Mouse (Mus musculus) hindbrain, postnatal 0 days (tissue): ENCODE results near the gene Tulp2. TPM values are rescaled to one million over a fixed set of nuclear protein-coding genes. Genes with fewer than 3 reads are reported as not detected.

ENCODE experiments used
- ATAC-seq: fragments of 200-750 bp; cut with Nextera tagmentation; 2 replicates; pipeline ENCODE4 v1.8.0; 2017; ENCODE audit warnings: mild to moderate bottlenecking, moderate TSS enrichment, moderate library complexity
- DNase-seq: peaks from one replicate; pipeline ENCODE4 v3.0.0-alpha.2; 2015; ENCODE audit warnings: low spot score
- H3K27ac ChIP-seq: fragments of 300-500 bp; sonication (generic); 2 replicates; pipeline ENCODE4 v1.5.1; 2014; ENCODE audit warnings: mild to moderate bottlenecking
- H3K27me3 ChIP-seq: fragments of 300-500 bp; sonication (generic); 2 replicates; pipeline ENCODE4 v1.6.1; 2014; ENCODE audit warnings: low read length, mixed read lengths; ENCODE audit not compliant: insufficient read depth
- H3K36me3 ChIP-seq: fragments of 300-500 bp; sonication (generic); 2 replicates; pipeline ENCODE4 v1.6.1; 2014; ENCODE audit warnings: low read length, mixed read lengths; ENCODE audit not compliant: insufficient read depth
- H3K4me1 ChIP-seq: fragments of 300-500 bp; sonication (generic); 2 replicates; pipeline ENCODE4 v1.6.1; 2014; ENCODE audit warnings: antibody characterized with exemption, low read length, mixed read lengths; ENCODE audit not compliant: insufficient read depth
- H3K4me2 ChIP-seq: fragments of 300-500 bp; sonication (generic); 2 replicates; pipeline ENCODE4 v1.6.1; 2014; ENCODE audit warnings: low read depth, mild to moderate bottlenecking, low read length, moderate library complexity, mixed read lengths
- H3K4me3 ChIP-seq: fragments of 300-500 bp; sonication (generic); 2 replicates; pipeline ENCODE4 v1.5.1; 2014; ENCODE audit warnings: low read length
- H3K9ac ChIP-seq: fragments of 300-500 bp; sonication (generic); replicated peaks from 2 replicates; pipeline ENCODE4 v1.6.1; 2014; ENCODE audit warnings: mild to moderate bottlenecking, low read length, moderate library complexity, mixed read lengths
- H3K9me3 ChIP-seq: fragments of 300-500 bp; sonication (generic); 2 replicates; pipeline ENCODE4 v1.6.1; 2016; ENCODE audit warnings: low read length, mixed read lengths
- CTCF ChIP-seq: IDR thresholded peaks from 2 replicates; pipeline ENCODE4 v1.5.1; 2016; ENCODE audit warnings: antibody characterized with exemption, control low read depth, low read depth
- WGBS: fragments of 180-500 bp; shearing (Covaris S2); extraction: QIAGEN DNeasy Blood & Tissue Kit; methylation state at CpG from one replicate; pipeline ENCODE4 v1.1.7; 2014; 5-methylcytosine and 5-hydroxymethylcytosine counted together
- polyA plus RNA-seq: library from polyadenylated mRNA; unstranded; fragments of >200 nt; fragmentation: Nextera tagmentation; extraction: Ambion mirVana; gene quantifications from 2 replicates; pipeline ENCODE4 v1.2.1, GENCODE M21; 2015
- total RNA-seq: library from RNA; depleted of rRNA; stranded (reverse); fragments of >200 nt; gene quantifications from 2 replicates; pipeline ENCODE4 v1.2.3, GENCODE M21; 2014

The Tulp2 gene
- total and polyA plus RNA-seq, 2 experiments from 2014 or later = 0.21 TPM

DNA sequence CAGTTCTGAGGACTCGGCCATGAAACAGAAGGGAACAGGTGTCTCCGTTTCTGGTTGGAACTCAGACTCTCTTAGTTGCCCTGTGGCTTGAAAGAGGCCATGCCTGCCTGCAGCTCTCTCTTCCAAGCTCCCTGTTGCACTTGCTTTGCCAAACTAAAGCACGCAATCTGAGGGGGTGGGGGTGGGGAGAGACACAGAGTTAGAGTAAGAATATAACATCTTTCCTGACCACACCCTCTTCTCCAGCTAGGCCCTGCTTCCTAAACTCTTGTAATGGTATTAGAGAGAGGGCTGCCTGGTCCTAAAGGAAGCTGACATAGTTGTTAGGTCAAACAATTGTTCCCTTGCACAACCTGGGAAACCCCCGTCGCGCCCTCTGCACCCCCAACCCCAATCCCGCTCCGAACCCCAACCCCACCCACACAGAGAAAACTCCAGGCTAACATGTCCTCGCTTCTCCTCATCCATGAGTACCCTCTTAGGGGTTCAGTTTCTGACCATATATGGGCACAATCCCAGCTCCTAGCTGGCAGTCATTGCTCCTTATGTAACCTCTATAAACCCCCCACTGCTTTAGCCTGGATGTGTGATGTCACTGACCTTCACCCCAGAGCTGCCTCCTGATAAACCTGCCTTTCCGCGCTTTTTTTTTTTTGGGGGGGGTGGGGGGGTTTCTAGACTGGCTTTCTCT is 69.3 kb downstream of the Tulp2 start:
- Histone ChIP-seq H3K9me3 (no peaks in the 10 kb centered on the region), H3K9ac (no peak overlapping the region), H3K4me2 (no peak overlapping the region), H3K4me1 (no peaks in the 10 kb centered on the region), H3K36me3 (no peaks in the 10 kb centered on the region), H3K4me3 (no peak overlapping the region), H3K27me3 (no peaks in the 10 kb centered on the region), H3K27ac (no peak overlapping the region)
- TF ChIP-seq CTCF = no peak
- DNase-seq = no peak
- WGBS = 80% methylated on average over 11 of the region's 11 CpGs
- ATAC-seq = no peak

GRCm38 (mm10) chr7:45551512-45551883 is 69.8 kb downstream of the Tulp2 start:
- no peak for DNase-seq
- Histone ChIP-seq H3K9me3 (no peaks in the 10 kb centered on the region), H3K4me3 (no peak overlapping the region), H3K27ac (no peak overlapping the region), H3K4me2 (no peak overlapping the region), H3K27me3 (no peaks in the 10 kb centered on the region), H3K9ac (no peak overlapping the region), H3K36me3 (no peaks in the 10 kb centered on the region), H3K4me1 (no peaks in the 10 kb centered on the region)
- no peak for ATAC-seq
- WGBS = 84% methylated on average over 8 of the region's 8 CpGs
- no peak for TF ChIP-seq CTCF

- no peak overlapping the region for H3K9ac ChIP-seq
- H3K27ac ChIP-seq = no peak overlapping the region
- H3K4me3 ChIP-seq = no peak overlapping the region
- WGBS = 69% methylated on average over 8 of the region's 8 CpGs
- no peak overlapping the region for H3K4me2 ChIP-seq
- no peak for ATAC-seq
- TF ChIP-seq CTCF = no peak
- H3K36me3 ChIP-seq = no peaks in the 10 kb centered on the region
- no peaks in the 10 kb centered on the region for H3K27me3 ChIP-seq
- no peaks in the 10 kb centered on the region for H3K4me1 ChIP-seq
- no peak for DNase-seq
- H3K9me3 ChIP-seq = no peaks in the 10 kb centered on the region
Measured at GRCm38 (mm10) chr7:45553519-45553918, 71.8 kb downstream of the Tulp2 start.

DNA sequence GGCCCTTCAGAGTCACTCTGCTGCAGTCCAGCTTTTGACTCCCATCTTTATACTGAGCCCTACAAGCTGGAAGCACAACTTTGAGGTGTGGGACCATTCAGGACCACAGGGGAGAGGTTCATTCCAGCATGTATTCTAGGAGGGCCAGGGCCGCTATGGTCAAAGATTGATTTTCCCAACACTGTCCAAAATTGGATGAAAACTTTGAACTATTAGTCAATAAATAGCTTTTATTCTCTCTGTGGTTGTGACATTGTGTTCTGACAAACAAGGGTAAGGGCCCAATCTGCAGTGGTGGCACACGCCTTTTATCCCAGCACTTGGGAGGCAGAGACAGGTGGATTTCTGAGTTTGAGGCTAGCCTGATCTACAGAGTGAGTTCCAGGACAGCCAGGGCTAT is 72.3 kb downstream of the Tulp2 start:
- WGBS = 87% methylated on average over 2 of the region's 2 CpGs
- TF ChIP-seq CTCF = no peak
- Histone ChIP-seq H3K27ac (no peak overlapping the region), H3K9ac (no peak overlapping the region), H3K4me2 (no peak overlapping the region), H3K9me3 (no peaks in the 10 kb centered on the region), H3K4me1 (no peaks in the 10 kb centered on the region), H3K4me3 (no peak overlapping the region), H3K27me3 (no peaks in the 10 kb centered on the region), H3K36me3 (no peaks in the 10 kb centered on the region)
- ATAC-seq (no peak), DNase-seq (no peak)

DNA sequence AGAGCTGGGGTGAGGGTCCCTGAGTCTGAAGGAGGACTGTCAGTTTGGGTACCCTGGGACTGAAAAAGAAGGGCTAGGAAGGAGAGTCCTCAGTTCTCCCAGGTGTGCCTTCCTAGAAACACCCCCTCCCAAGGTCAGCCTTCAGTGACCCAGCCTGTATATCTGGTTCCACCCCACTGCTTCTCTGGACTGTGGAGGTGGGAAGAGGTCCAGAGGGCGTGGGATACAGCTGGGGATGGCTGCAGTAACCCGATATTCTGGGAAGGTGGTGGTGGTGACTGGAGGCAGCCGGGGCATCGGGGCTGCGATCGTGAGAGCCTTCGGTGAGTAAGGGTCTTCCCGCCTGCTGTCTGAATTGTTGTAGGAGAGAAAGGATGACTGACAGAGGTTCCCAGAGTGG is 73.1 kb downstream of the Tulp2 start, which contains the start of gene Hsd17b14:
TSS of gene Hsd17b14 (plus strand) at position 150 of the 400 bp plus-strand sequence.
- Histone ChIP-seq H3K4me2 (no peak within 1 kb of the TSS), H3K9me3 (no peaks in the 10 kb centered on the region)
- no peak for ATAC-seq

DNA sequence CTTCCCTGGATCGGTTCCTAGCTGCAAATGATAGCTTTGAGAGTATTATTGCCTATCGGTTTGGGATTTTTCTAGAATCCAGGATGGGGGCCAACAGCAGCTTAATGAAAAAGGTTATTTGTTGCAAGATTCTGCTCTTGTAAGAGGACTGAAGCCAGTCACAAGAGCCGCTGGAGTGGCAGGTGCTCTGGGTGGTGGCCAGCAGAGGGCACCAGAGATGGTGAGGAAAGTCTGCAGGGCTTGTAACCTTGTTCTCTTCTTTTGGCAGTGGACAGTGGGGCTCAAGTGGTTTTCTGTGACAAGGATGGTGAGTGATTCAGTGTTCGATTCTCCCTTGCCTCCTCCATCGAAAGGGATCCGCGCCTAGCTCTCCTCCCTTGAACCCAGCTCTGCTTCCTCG is 74.1 kb downstream of the Tulp2 start:
- TF ChIP-seq CTCF = peak; percentile 83
- ATAC-seq (peak; percentile 62; the same call in 1 of the 2 replicates), DNase-seq (peak; percentile 78)
- no peak overlapping the region for H3K4me3 ChIP-seq
- no peak overlapping the region for H3K4me2 ChIP-seq
- H3K9me3 ChIP-seq = no peaks in the 10 kb centered on the region
- H3K27ac ChIP-seq = no peak overlapping the region
- WGBS = 22% methylated on average over 8 of the region's 8 CpGs
- no peaks in the 10 kb centered on the region for H3K4me1 ChIP-seq
- H3K9ac ChIP-seq = no peak overlapping the region
- H3K27me3 ChIP-seq = no peaks in the 10 kb centered on the region
- H3K36me3 ChIP-seq = no peaks in the 10 kb centered on the region

More for the DNA sequence above, 73.1 kb downstream of the Tulp2 start, which contains the start of gene Hsd17b14:
- no peak within 1 kb of the TSS for H3K27ac ChIP-seq
- H3K27me3 ChIP-seq = no peaks in the 10 kb centered on the region
- H3K9ac ChIP-seq = no peak within 1 kb of the TSS
- no peak within 1 kb of the TSS for H3K4me3 ChIP-seq
- no peaks in the 10 kb centered on the region for H3K4me1 ChIP-seq
- H3K36me3 ChIP-seq = no peaks in the 10 kb centered on the region
- WGBS = 37% methylated on average over 8 of the region's 8 CpGs
- no peak for DNase-seq
- TF ChIP-seq CTCF = no peak

DNA sequence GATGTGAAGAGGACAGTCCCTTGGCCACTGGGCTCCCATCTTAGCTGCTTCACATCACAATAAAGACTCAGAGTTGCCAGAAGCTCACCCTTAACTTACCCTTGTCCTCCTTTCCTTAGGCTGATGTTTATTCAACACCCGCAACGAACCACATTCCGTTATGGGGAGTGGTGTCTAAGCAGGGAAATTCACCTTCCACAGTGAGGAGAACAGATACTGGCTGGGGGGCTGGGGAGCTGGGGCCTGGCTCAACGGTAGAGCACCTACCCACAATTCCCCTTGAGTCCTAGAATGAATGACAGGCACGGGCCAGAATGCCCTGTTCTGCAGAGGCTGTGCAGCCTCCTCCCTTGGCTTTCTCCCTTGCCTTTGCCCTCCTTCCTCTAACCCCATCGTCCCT is 77.2 kb downstream of the Tulp2 start:
- H3K9me3 ChIP-seq = no peaks in the 10 kb centered on the region
- H3K36me3 ChIP-seq = no peaks in the 10 kb centered on the region
- H3K4me1 ChIP-seq = no peaks in the 10 kb centered on the region
- ATAC-seq (no peak), DNase-seq (no peak)
- H3K27me3 ChIP-seq = no peaks in the 10 kb centered on the region
- H3K27ac ChIP-seq = no peak overlapping the region
- no peak overlapping the region for H3K9ac ChIP-seq
- 57% methylated on average over 6 of the region's 6 CpGs for WGBS
- TF ChIP-seq CTCF = no peak
- no peak overlapping the region for H3K4me2 ChIP-seq
- H3K4me3 ChIP-seq = no peak overlapping the region
